Mouse (Mus musculus) macrophage (primary cell): Measurements from ENCODE around the gene Abhd10. TPM values are rescaled to one million over a fixed set of nuclear protein-coding genes. Genes with fewer than 3 reads are reported as not detected.

Source experiments
- H3K27ac ChIP-seq: fragments of 350-480 bp; formaldehyde crosslinking; 2 replicates; pipeline ENCODE4 v1.9.0; 2021
- H3K36me3 ChIP-seq: fragments of 350-480 bp; formaldehyde crosslinking; 2 replicates; pipeline ENCODE4 v1.9.0; 2021; ENCODE audit errors: inconsistent target
- H3K4me3 ChIP-seq: fragments of 350-480 bp; formaldehyde crosslinking; 2 replicates; pipeline ENCODE4 v1.9.0; 2021; ENCODE audit errors: inconsistent target
- H3K79me2 ChIP-seq: fragments of 350-480 bp; formaldehyde crosslinking; 2 replicates; pipeline ENCODE4 v1.9.0; 2021; ENCODE audit errors: inconsistent target
- WGBS: methylation state at CpG from one replicate; pipeline ENCODE4 v1.1.7; 2026; ENCODE audit warnings: inconsistent platforms; ENCODE audit not compliant: missing documents; 5-methylcytosine and 5-hydroxymethylcytosine counted together
- polyA plus RNA-seq: library from polyadenylated mRNA; stranded (reverse); fragments of 250-400 nt; gene quantifications from 3 replicates; pipeline ENCODE4 v1.2.4, GENCODE M21; 2018; ENCODE audit warnings: inconsistent platforms
- total RNA-seq, 78 experiments: library from RNA; depleted of rRNA; stranded (reverse); fragments of 250-400 nt; gene quantifications; 1 replicate in 9 of 78; 2 replicates in 24 of 78; 3 replicates in 43 of 78; 4 replicates in 2 of 78; pipeline ENCODE4 v1.2.4; 2018; ENCODE audit warnings: inconsistent platforms in 56 of 78

Abhd10 gene
- 10 to 100 TPM; 10.5 to 54.1 (median 24.6) TPM for total RNA-seq (2018; cell fraction: chromatin; rRNA removed)
- 10 to 100 TPM in 2 of 26 experiments, 1 to 10 TPM in 24; 6.9 to 11.2 (median 8.6) TPM for total RNA-seq (2018; cell fraction: cytosol; rRNA removed)
- 10 to 100 TPM; 13.5 to 38.0 (median 24.4) TPM for total RNA-seq (2018; cell fraction: nucleus; rRNA removed)
- 8.4 to 12.0 TPM (median 8.6 TPM) in 3 replicates for polyA plus RNA-seq

DNA sequence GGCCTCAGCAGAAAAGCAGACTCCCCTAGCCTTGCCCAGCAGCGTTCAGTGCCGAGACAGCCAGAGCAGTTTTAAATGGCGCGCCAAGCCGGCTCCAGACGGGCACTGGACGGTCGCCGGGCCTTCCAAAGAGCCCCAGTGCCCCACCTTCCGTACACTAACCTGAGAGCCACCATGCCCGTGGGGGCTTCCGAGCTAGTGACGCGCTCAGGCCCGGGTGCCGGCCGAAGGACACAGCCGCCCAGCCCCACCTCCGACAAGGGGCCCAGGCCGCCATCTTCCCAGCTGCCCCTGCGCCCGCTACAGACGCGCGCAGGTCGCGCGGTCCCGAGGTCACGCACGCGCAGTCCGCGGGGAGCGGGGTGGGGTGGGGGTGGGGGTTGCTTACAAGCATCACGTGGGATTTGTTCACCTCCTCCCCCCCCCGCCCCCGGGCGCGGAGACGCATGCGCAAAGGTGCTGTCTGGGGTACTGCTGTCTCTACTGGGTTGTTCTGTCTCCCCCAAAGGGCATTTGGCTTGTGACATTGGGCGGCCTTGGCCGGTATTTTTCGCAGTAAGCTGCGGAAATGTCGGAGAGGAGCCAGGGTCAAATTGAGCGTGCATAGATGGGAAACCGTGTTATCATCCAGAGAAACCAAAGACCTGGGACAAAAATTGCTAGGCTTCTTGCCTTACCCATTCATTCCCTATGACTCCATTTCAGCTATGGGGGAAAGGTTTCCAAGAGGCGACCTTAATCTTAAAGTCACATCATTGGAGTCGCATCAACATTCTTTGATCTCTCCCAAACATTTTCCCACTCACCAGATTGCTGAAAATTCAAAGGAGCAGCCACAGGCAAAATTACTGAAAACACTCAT lies at the start of gene Abhd10:
TSS of gene Abhd10 (minus strand) at position 341 of the 862 bp plus-strand sequence.
- peak within 1 kb of the TSS; percentile 66 for H3K4me3 ChIP-seq
- H3K27ac ChIP-seq: peak within 1 kb of the TSS; percentile 70
- WGBS: 2% methylated on average over 39 of the region's 51 CpGs
- no peaks in the 10 kb centered on the region for H3K36me3 ChIP-seq
- H3K79me2 ChIP-seq: peaks cover 47% of the 10 kb centered on the region

DNA sequence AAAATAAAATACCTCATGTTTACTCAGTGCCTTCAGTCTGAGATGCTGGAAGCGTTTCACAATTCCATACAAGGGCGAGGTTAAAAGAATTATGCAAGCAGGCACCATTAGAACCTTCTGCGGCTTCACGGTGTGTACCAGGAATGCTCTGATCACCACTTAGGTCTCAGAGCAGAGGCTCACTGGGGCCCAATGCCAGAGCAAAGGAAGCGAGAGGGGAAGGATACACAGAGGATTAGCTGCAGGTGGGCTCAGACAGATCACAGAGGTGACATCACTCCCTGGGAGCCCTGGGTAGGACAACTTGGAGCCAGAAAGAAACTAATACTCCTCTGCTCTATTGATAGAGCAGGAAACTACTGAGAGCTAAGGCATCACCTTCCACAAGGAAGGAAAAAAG lies 48.5 kb upstream of the Abhd10 start:
- Histone ChIP-seq H3K27ac (no peak overlapping the region), H3K36me3 (no peaks in the 10 kb centered on the region), H3K79me2 (no peaks in the 10 kb centered on the region), H3K4me3 (no peak overlapping the region)
- 63% methylated on average over 5 of the region's 5 CpGs for WGBS

DNA sequence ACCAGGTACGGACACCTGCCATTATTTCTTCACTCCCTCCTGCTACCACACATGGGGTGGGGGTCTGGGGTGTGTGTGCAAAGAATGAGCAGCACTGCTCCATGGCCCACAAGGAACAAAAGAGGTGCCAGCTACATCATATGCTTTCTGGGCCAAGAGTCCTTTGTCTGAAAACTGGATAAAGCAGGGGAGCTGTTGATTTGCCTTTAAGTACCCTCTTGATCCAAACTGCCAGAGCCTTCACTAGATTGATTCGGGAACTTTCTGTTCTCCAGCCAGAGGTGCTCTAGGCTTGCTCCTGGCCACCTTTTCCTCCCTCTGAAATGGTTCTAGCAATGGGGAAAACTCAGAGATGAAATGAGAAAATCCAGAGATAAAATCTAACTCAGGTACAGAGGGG lies 46.6 kb upstream of the Abhd10 start:
- no peaks in the 10 kb centered on the region for H3K79me2 ChIP-seq
- no peak overlapping the region for H3K4me3 ChIP-seq
- no peak overlapping the region for H3K27ac ChIP-seq
- H3K36me3 ChIP-seq: no peaks in the 10 kb centered on the region
- WGBS: 95% methylated on average over 2 of the region's 2 CpGs

DNA sequence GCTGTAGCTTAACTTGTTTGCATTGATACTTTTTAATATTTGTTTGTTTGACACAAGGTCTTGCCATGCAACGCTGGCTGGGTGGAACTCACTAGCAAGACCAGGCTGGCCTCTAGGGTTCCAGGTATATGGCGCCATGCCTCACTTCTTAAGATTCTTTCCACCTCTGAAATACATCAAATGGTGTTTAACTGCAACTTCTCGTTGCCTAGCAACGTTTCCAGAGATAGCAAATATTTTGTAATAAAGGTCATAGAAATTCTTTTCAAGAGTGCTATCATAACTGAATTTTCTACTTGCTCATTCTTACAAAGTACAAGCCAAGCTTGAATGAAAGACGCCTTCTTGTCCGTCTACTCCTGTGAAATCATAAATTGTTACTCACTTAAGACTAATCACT lies 44.9 kb upstream of the Abhd10 start:
- Histone ChIP-seq H3K79me2 (no peaks in the 10 kb centered on the region), H3K27ac (no peak overlapping the region), H3K36me3 (no peaks in the 10 kb centered on the region), H3K4me3 (no peak overlapping the region)
- 93% methylated on average over 6 of the region's 6 CpGs for WGBS

DNA sequence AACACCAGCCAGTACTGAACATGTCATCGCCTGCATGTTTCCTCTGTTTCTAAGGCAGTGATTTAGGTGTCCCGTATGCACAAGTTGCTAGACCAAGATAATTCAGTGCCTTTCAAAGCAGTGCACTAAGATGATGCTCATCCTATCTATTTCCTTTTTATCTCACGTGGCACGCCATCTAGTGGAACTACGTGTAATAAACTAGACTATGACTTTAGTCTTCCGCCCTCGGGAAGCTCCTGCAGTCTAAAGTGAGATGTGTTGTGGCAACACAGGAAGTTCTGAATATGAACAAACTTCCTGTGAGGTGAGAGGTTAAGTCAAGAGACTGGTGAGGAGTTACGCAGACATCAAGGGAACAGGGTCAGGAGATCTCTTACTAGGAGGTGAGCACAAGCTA lies 43.9 kb upstream of the Abhd10 start:
- H3K27ac ChIP-seq: no peak overlapping the region
- H3K4me3 ChIP-seq: no peak overlapping the region
- H3K79me2 ChIP-seq: no peaks in the 10 kb centered on the region
- WGBS: 32% methylated on average over 7 of the region's 8 CpGs
- H3K36me3 ChIP-seq: no peaks in the 10 kb centered on the region

DNA sequence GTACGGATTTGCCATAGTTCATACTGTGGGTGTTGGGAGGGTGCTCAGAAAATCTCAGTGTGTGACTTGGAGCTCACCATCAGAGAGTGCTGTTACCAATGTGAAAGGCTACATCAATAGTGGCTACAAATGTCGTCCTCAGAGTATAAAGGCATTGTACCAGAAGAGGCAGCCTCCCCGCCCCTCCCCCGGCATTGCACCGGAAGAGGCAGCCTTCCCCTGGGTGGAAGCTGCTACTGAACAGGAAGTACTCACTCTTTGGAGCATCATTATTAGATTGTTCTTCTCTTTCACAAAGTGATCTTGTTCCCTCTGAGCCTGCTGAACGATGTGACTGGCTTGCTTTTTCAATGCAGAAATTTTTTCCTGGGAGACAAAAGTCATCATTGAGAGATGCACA lies 37.2 kb upstream of the Abhd10 start:
- 69% methylated on average over 6 of the region's 6 CpGs for WGBS
- Histone ChIP-seq H3K79me2 (no peaks in the 10 kb centered on the region), H3K4me3 (no peak overlapping the region), H3K36me3 (no peaks in the 10 kb centered on the region), H3K27ac (no peak overlapping the region)

DNA sequence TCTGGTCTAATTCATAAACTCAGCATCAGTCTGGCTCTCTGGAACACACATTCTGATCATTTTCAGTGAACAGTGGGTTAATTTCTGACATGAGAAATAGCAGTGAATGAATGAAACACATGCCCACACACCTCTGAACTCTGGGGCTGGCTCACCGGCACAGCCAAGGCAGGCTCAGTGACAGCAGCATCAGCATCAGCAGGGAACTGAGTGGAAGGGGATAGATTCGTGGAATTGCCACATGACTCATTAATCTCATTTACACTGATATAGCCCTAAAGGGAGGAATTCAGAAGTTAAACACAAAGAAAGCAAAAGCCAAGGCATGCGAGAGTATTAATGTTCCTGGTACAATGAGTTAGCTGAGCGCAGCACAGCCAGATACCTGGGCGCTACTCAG lies 32.1 kb upstream of the Abhd10 start:
- 87% methylated on average over 5 of the region's 5 CpGs for WGBS
- no peak overlapping the region for H3K4me3 ChIP-seq
- no peak overlapping the region for H3K27ac ChIP-seq
- H3K36me3 ChIP-seq: no peaks in the 10 kb centered on the region
- no peaks in the 10 kb centered on the region for H3K79me2 ChIP-seq

DNA sequence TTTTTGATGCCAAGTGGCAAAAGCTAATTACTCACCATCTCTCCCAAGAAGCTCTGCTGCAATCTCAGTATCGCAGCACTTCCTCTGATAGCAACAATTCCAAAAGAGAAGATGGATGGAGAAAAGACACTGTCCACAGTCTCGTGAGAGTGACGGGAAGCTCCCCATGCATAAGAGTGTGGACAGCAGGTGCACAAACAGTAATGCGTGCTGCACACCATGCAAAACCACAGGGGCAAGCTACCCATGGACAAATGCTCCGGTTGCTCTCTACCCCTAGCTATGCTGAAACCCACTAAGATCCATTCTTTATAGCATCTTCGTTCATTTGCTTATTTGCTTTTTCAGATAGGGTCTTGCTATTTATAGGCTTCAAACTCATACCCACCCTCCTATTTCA lies 28.2 kb upstream of the Abhd10 start:
- Histone ChIP-seq H3K27ac (no peak overlapping the region), H3K79me2 (no peaks in the 10 kb centered on the region), H3K36me3 (no peaks in the 10 kb centered on the region), H3K4me3 (no peak overlapping the region)
- WGBS: 94% methylated on average over 6 of the region's 6 CpGs

DNA sequence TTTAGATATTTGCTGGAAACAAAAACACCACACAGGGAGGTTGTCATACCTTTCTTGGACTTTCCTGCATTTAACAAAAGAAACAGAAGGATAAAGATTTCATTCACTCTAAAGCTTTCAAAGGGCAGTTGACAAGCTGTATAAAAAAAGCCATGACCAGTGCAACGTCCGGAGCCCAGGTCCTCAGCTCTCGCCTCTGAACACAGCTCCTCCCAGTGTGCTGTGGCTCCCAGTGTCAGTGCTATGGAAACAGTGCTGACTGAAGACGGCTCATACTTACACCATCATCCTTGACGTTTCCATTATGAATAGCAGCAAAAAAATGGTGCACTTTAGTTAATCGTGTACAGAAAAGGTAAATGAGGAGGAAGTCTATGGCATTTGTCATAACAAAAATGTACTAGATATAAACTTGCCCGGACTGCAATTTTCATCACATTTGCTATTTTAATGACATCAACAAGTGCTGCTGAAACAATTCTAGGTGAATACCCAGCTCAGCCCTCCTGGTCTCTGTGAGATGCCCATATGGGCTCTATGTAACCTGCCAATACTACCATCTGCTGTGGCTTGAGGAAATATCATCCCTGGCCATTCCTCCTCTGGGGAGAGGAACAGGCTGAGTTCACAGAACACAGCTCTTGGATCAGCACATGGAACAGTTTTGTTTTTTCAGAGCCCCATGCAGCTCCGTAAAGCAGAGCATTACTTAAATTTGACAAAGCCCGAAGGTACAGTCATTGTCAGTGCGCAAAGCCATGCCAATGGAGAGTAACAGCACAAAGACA lies 25.3 kb upstream of the Abhd10 start:
- WGBS: 92% methylated on average over 10 of the region's 10 CpGs
- Histone ChIP-seq H3K4me3 (no peak overlapping the region), H3K36me3 (no peaks in the 10 kb centered on the region)

DNA sequence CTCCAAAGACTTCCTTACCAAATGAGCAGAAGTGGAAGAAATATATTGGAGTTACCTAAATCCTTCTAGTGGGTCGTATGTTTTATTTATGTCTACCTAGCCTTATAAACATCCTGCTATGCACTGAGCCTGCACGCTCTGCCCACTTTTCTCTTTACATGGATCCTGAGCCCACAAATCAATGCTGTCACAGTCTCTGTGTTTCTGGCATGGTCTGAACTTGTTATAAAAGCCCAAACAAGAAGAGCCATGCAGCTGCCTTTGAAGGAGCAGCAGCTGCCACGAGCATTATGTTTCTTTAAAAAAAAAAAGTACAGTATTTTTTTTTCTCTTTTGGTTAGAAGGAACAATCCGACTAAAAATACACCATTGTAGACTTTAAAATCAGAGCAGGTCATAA lies 24.7 kb upstream of the Abhd10 start:
- Histone ChIP-seq H3K36me3 (no peaks in the 10 kb centered on the region), H3K4me3 (no peak overlapping the region), H3K79me2 (no peaks in the 10 kb centered on the region), H3K27ac (no peak overlapping the region)
- WGBS: 75% methylated on average over 4 of the region's 4 CpGs

More for the DNA sequence above, 25.3 kb upstream of the Abhd10 start:
- Histone ChIP-seq H3K27ac (no peak overlapping the region), H3K79me2 (no peaks in the 10 kb centered on the region)

DNA sequence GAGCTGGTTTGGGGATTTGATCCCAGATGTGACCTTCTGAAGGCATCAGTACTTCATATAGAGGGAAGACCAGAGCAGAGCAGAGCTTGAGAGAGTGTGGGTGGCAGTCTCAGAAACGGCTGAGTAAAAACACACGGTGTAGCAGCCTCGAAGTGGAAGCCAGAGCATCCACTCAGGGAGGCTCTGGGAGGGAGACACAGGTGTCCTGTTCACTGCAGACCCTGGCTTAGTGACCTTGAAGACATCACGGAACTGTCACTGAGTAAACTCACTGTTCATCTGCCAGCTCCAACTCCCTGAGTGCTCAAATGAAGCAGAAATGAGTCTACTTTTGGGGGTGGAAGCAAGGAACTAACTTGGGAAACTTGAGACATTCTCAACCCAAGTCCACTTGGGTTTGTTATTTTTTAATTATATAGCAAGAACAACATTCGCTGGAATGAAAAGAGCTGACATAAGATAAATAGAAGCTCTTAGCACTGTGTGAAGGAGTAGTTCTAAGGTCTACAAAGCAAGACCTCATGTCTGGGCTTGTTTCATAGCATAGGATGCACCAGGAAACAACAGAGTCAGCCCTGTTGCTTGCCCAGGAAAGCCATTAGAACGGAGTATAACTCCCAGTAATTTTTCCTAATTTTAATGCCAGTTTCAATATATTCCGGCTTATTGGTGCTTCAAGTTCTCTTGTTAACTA lies 23.2 kb upstream of the Abhd10 start:
- WGBS: 90% methylated on average over 7 of the region's 7 CpGs
- Histone ChIP-seq H3K27ac (no peak overlapping the region), H3K4me3 (no peak overlapping the region), H3K79me2 (no peaks in the 10 kb centered on the region), H3K36me3 (no peaks in the 10 kb centered on the region)

DNA sequence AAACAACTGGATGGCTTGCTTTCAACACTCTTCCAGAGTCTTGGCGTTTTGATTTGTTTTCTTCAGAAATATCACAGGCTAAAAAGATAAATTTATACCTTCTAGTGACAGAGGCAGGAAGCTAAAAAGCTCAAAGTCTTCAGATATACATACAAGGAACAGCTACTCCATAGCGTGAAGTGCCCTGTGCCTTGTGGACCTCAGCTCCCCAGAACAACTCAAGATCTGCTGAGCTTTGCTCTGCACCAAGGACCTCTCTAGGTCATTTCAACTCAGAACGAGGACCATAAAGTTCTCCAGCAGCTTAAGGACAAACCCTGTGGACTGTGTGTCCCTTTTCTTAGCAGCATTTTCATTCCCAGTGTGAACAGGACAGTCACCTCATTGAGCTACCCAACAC lies 22.3 kb upstream of the Abhd10 start:
- Histone ChIP-seq H3K27ac (no peak overlapping the region), H3K4me3 (no peak overlapping the region), H3K36me3 (no peaks in the 10 kb centered on the region), H3K79me2 (no peaks in the 10 kb centered on the region)
- 83% methylated on average over 3 of the region's 3 CpGs for WGBS

DNA sequence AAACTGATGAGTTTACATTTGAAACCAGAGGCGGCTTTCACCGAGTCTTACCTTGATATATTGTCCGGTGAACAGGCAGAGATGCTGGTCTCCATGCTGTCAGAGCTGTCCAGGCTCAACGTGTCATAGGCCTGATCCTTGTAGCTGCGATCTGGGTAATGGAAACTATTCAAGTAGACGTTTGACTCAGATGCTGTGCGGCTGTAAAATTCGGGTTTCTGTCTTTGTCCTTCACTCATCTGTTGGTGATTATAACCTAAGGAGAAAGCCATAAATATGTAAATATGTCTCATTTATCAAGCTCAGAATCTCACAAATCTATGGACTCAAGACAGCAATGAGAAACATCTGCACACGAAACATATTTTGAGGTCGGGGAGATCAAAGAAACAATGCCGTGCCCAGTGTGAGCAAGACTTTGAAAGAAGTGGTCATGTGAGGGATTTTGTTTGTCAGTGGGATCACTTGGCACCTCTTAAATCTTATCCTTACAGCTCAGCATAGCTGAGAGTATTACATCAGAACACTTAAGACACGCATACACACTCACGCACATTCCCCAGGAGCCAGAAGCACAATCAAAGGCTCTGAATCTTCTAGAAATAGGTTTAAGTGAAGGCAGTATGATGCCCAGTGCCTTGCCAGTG lies 20.2 kb upstream of the Abhd10 start:
- no peaks in the 10 kb centered on the region for H3K79me2 ChIP-seq
- whole genome bisulfite sequencing: 95% methylated on average over 13 of the region's 13 CpGs
- no peak overlapping the region for H3K4me3 ChIP-seq
- no peak overlapping the region for H3K27ac ChIP-seq
- H3K36me3 ChIP-seq: no peaks in the 10 kb centered on the region

DNA sequence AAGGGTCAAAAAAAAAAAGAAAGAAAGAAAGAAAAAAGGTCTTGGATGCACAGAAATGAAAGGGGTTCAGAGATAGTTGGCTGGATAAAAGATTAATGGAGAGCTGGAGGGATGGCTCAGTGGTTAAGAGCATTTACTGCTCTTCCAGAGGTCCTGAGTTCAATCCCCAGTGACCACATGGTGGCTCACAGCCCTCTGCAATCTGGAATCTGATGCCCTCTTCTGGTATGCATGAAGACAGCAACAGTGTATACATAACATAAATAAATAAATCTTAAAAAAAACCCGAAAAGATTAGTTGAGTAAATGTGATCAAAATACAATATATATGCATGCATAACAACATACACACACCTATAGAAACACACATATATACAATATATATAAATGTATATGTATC lies 18.7 kb upstream of the Abhd10 start:
- WGBS: 85% methylated on average over 1 of the region's 1 CpGs
- Histone ChIP-seq H3K4me3 (no peak overlapping the region), H3K27ac (no peak overlapping the region), H3K36me3 (no peaks in the 10 kb centered on the region), H3K79me2 (no peaks in the 10 kb centered on the region)
